Mouse (Mus musculus) stomach, embryonic 14.5 days (tissue): ENCODE measurements around the gene Myh3. TPM values are rescaled to one million over a fixed set of nuclear protein-coding genes. Genes with fewer than 3 reads are reported as not detected.

Experiments
- ATAC-seq: fragments of 200-750 bp; cut with Nextera tagmentation; 2 replicates; pipeline ENCODE4 v1.8.0; 2017; ENCODE audit warnings: low read depth, moderate TSS enrichment; ENCODE audit not compliant: insufficient number of reproducible peaks, insufficient read depth, low FRiP score
- H3K27ac ChIP-seq: fragments of 300-500 bp; sonication (generic); 2 replicates; pipeline ENCODE4 v1.5.1; 2014; ENCODE audit warnings: mild to moderate bottlenecking, low read length, moderate library complexity, mixed read lengths
- H3K27me3 ChIP-seq: fragments of 300-500 bp; sonication (generic); 2 replicates; pipeline ENCODE4 v1.6.1; 2014; ENCODE audit warnings: low read length, control low read depth, mixed read lengths; ENCODE audit not compliant: control insufficient read depth, insufficient read depth
- H3K36me3 ChIP-seq: fragments of 300-500 bp; sonication (generic); 2 replicates; pipeline ENCODE4 v1.6.1; 2014; ENCODE audit warnings: mild to moderate bottlenecking, control low read depth, low read length, moderate library complexity, mixed read lengths; ENCODE audit not compliant: control insufficient read depth, insufficient read depth
- H3K4me1 ChIP-seq: fragments of 300-500 bp; sonication (generic); 2 replicates; pipeline ENCODE4 v1.6.1; 2014; ENCODE audit warnings: low read length, control low read depth, mixed read lengths; ENCODE audit not compliant: control insufficient read depth, insufficient read depth
- H3K4me2 ChIP-seq: fragments of 300-500 bp; sonication (generic); replicated peaks from 2 replicates; pipeline ENCODE4 v1.6.1; 2014; ENCODE audit warnings: low read depth, low read length, control low read depth
- H3K4me3 ChIP-seq: fragments of 300-500 bp; sonication (generic); 2 replicates; pipeline ENCODE4 v1.5.1; 2014; ENCODE audit warnings: low read depth, low read length, control low read depth
- H3K9ac ChIP-seq: fragments of 300-500 bp; sonication (generic); replicated peaks from 2 replicates; pipeline ENCODE4 v1.6.1; 2014; ENCODE audit warnings: low read depth, mild to moderate bottlenecking, control low read depth, low read length, moderate library complexity, mixed read lengths
- H3K9me3 ChIP-seq: fragments of 300-500 bp; sonication (generic); 2 replicates; pipeline ENCODE4 v1.6.1; 2016; ENCODE audit warnings: low read depth, low read length, control low read depth; ENCODE audit not compliant: control insufficient read depth
- WGBS: fragments of 180-500 bp; shearing (Covaris S2); extraction: QIAGEN DNeasy Blood & Tissue Kit; methylation state at CpG from one replicate; pipeline ENCODE4 v1.1.7; 2014; 5-methylcytosine and 5-hydroxymethylcytosine counted together
- polyA plus RNA-seq: library from polyadenylated mRNA; unstranded; fragments of >200 nt; fragmentation: Nextera tagmentation; extraction: Ambion mirVana; gene quantifications from 2 replicates; pipeline ENCODE4 v1.2.1, GENCODE M21; 2014

Myh3 gene
- polyA plus RNA-seq, 1 experiment from 2014 or later = 0.20 TPM

DNA sequence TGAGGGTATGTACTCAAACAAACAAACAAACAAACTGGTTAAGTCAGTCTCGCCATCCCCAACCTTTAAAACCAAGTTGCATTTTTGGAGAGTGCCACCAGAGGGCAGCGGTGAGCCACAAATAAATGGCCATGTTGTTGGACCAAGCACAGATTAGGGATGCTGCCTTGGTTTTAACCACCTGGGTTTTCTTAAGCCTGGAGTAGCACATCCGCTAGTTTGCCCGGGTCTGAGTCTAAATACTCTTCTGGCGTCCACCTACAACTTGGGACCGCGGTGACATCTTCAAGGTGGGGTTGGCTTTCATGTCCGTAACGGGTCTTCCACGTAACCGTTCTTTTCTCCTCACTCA, 34.7 kb downstream of the Myh3 start:
- Histone ChIP-seq H3K9ac (no peak overlapping the region), H3K27ac (no peak overlapping the region), H3K36me3 (no peaks in the 10 kb centered on the region), H3K4me2 (no peak overlapping the region), H3K27me3 (no peaks in the 10 kb centered on the region), H3K4me3 (no peak overlapping the region), H3K4me1 (no peaks in the 10 kb centered on the region), H3K9me3 (no peaks in the 10 kb centered on the region)
- WGBS = 39% methylated on average over 11 of the region's 11 CpGs
- no peak for ATAC-seq

GRCm38 (mm10) chr11:67113381-67113780, 35.3 kb downstream of the Myh3 start:
- Histone ChIP-seq H3K36me3 (no peaks in the 10 kb centered on the region), H3K4me3 (no peak overlapping the region), H3K4me2 (no peak overlapping the region), H3K9me3 (no peaks in the 10 kb centered on the region), H3K4me1 (no peaks in the 10 kb centered on the region), H3K27ac (no peak overlapping the region), H3K9ac (no peak overlapping the region), H3K27me3 (no peaks in the 10 kb centered on the region)
- whole genome bisulfite sequencing = 90% methylated on average over 6 of the region's 6 CpGs
- ATAC-seq = no peak

DNA sequence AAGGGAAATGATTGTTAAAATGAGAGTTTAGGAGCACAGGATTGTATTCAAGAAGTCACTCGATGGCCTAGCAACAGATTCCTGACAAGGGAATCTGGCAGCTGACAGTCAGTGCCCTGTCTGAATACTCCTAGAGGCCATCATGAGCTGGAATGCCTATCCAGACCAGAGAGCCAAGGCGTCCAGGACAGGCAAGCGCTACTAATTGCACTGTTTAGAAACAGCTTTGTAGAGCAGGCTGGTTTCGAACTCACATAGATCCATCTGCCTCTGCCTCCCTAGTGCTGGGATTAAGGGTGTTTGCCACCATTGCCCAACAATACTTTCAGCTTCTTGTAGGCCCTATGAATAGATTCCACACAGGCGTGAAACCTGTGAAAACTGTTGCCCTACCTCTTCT, 36.2 kb downstream of the Myh3 start:
- no peak overlapping the region for H3K27ac ChIP-seq
- H3K4me1 ChIP-seq = no peaks in the 10 kb centered on the region
- no peak overlapping the region for H3K9ac ChIP-seq
- H3K36me3 ChIP-seq = no peaks in the 10 kb centered on the region
- H3K27me3 ChIP-seq = no peaks in the 10 kb centered on the region
- ATAC-seq = no peak
- no peak overlapping the region for H3K4me3 ChIP-seq
- 92% methylated on average over 5 of the region's 5 CpGs for WGBS
- H3K9me3 ChIP-seq = no peaks in the 10 kb centered on the region
- no peak overlapping the region for H3K4me2 ChIP-seq

- H3K4me2 ChIP-seq = no peak overlapping the region
- WGBS = 91% methylated on average over 12 of the region's 12 CpGs
- ATAC-seq = no peak
- H3K27me3 ChIP-seq = no peaks in the 10 kb centered on the region
- H3K9me3 ChIP-seq = no peaks in the 10 kb centered on the region
- H3K27ac ChIP-seq = no peak overlapping the region
- H3K36me3 ChIP-seq = no peaks in the 10 kb centered on the region
- H3K4me3 ChIP-seq = no peak overlapping the region
- H3K9ac ChIP-seq = no peak overlapping the region
- H3K4me1 ChIP-seq = no peaks in the 10 kb centered on the region
Observed at GRCm38 (mm10) chr11:67114901-67115300, 36.8 kb downstream of the Myh3 start.

DNA sequence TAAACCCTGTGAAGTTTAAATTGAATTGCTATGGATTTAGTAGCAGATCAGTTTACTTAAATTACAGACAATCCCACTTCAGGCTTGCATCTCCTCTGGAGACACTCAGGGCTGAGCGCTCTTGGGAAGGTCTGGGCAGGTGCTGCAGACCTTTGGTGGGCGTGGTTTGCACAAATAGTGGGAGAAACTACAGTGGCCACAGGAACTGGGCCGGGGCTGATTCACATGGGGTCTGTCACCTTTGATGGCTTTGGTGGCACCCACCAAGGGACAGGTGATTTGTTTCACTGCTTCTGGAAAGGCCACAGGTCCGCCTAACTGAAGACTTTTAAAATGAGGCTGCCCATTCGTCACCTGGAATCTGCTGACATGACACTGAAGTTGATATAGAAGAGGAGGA, 38.6 kb downstream of the Myh3 start:
- H3K4me2 ChIP-seq = no peak overlapping the region
- H3K4me1 ChIP-seq = no peaks in the 10 kb centered on the region
- H3K9me3 ChIP-seq = no peaks in the 10 kb centered on the region
- no peak for ATAC-seq
- WGBS = 64% methylated on average over 5 of the region's 5 CpGs
- H3K27ac ChIP-seq = no peak overlapping the region
- no peaks in the 10 kb centered on the region for H3K27me3 ChIP-seq
- no peaks in the 10 kb centered on the region for H3K36me3 ChIP-seq
- no peak overlapping the region for H3K9ac ChIP-seq
- H3K4me3 ChIP-seq = no peak overlapping the region

- no peak overlapping the region for H3K4me3 ChIP-seq
- H3K4me2 ChIP-seq = no peak overlapping the region
- H3K9ac ChIP-seq = no peak overlapping the region
- ATAC-seq = no peak
- no peaks in the 10 kb centered on the region for H3K9me3 ChIP-seq
- no peaks in the 10 kb centered on the region for H3K4me1 ChIP-seq
- H3K27me3 ChIP-seq = no peaks in the 10 kb centered on the region
- WGBS = 50% methylated on average over 4 of the region's 4 CpGs
- H3K27ac ChIP-seq = no peak overlapping the region
- no peaks in the 10 kb centered on the region for H3K36me3 ChIP-seq
Observed at GRCm38 (mm10) chr11:67119539-67120070, 41.5 kb downstream of the Myh3 start.

GRCm38 (mm10) chr11:67120697-67121294, 42.7 kb downstream of the Myh3 start:
- H3K4me1 ChIP-seq = no peaks in the 10 kb centered on the region
- H3K9me3 ChIP-seq = no peaks in the 10 kb centered on the region
- H3K27me3 ChIP-seq = no peaks in the 10 kb centered on the region
- WGBS = 59% methylated on average over 12 of the region's 12 CpGs
- no peak overlapping the region for H3K27ac ChIP-seq
- H3K9ac ChIP-seq = no peak overlapping the region
- no peak overlapping the region for H3K4me3 ChIP-seq
- no peak for ATAC-seq
- no peak overlapping the region for H3K4me2 ChIP-seq
- H3K36me3 ChIP-seq = no peaks in the 10 kb centered on the region

DNA sequence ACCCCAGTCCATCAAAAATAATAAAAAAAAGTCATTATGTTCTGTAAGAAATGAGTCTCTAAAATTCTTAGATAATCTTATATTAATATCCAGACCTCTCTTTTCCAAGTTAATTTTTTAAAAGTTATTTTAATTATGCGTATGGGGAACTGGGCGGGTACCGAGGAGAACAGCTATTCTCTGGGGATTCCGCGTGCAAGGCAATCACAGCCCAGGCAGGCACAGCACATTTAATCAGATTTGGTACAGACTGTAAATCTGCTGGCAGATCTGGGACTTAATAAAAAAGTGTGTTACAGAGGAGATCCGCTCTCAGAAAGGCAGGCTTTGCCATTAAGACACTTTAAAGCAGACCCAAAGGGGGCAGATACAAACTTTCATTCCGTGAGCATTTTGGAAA, 46.8 kb downstream of the Myh3 start:
- H3K36me3 ChIP-seq = no peaks in the 10 kb centered on the region
- no peak overlapping the region for H3K9ac ChIP-seq
- no peaks in the 10 kb centered on the region for H3K9me3 ChIP-seq
- no peak overlapping the region for H3K4me3 ChIP-seq
- no peaks in the 10 kb centered on the region for H3K4me1 ChIP-seq
- no peaks in the 10 kb centered on the region for H3K27me3 ChIP-seq
- no peak overlapping the region for H3K27ac ChIP-seq
- no peak overlapping the region for H3K4me2 ChIP-seq
- no peak for ATAC-seq
- WGBS = 80% methylated on average over 7 of the region's 7 CpGs

GRCm38 (mm10) chr11:67125361-67125760, 47.3 kb downstream of the Myh3 start:
- no peaks in the 10 kb centered on the region for H3K4me1 ChIP-seq
- no peak overlapping the region for H3K4me2 ChIP-seq
- ATAC-seq = no peak
- H3K9me3 ChIP-seq = no peaks in the 10 kb centered on the region
- H3K36me3 ChIP-seq = no peaks in the 10 kb centered on the region
- 69% methylated on average over 17 of the region's 17 CpGs for WGBS
- H3K27ac ChIP-seq = no peak overlapping the region
- no peaks in the 10 kb centered on the region for H3K27me3 ChIP-seq
- H3K9ac ChIP-seq = no peak overlapping the region
- no peak overlapping the region for H3K4me3 ChIP-seq
